Mouse (Mus musculus): ENCODE results near the gene Atp2c2. TPM values are rescaled to one million over a fixed set of nuclear protein-coding genes. Genes with fewer than 3 reads are reported as not detected.

The Atp2c2 gene
- total RNA-seq, 2 experiments from 2014 or later: not detected

DNA sequence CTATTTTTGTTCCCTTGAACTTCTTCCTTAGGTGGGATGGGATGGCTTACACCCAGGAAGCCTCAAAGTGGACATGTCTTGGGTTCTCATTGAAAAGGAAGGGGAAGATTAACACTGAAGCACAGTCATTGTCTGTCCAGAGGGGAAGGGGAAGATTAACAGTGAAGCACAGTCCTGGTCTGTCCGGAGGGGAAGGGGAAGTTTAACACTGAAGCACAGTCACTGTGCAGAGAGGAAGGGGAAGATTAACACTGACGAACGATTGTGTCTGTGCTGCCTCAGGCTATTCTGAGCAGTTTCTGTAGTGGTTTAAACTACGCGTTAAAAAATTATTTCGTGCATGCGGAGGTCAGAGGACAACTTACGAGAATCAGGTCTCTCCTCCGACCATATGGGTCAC lies 7.3 kb downstream of the Atp2c2 start:
- no peak for DNase-seq

- DNase-seq: no peak
Observed at GRCm38 (mm10) chr8:119708471-119708870, 8.7 kb downstream of the Atp2c2 start.

- peak; percentile 47 for DNase-seq
Observed at GRCm38 (mm10) chr8:119708878-119709702, 9.3 kb downstream of the Atp2c2 start.

- DNase-seq: no peak
Observed at GRCm38 (mm10) chr8:119709703-119710093, 9.9 kb downstream of the Atp2c2 start.

- no peak for DNase-seq
Observed at GRCm38 (mm10) chr8:119712226-119712625, 12.4 kb downstream of the Atp2c2 start.

DNA sequence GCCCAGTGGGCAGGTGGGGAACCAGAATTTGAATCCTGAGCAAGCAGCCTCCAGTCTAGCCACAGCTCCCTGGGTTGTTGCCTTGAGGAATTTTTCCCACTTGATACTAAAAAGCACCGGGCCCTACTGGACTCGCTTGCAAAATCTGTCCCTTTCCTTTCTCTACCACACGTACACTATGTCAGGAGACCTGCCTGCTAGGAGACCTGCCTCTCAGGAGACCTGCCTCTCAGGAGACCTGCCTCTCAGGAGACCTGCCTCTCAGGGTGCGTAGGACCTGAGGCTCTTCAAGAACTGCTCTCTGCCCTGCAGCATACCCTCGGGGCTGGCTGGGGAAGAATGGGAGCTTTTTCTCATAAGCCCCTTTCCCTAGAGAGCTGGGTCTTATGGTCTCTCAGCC lies 13.6 kb downstream of the Atp2c2 start:
- no peak for DNase-seq

DNA sequence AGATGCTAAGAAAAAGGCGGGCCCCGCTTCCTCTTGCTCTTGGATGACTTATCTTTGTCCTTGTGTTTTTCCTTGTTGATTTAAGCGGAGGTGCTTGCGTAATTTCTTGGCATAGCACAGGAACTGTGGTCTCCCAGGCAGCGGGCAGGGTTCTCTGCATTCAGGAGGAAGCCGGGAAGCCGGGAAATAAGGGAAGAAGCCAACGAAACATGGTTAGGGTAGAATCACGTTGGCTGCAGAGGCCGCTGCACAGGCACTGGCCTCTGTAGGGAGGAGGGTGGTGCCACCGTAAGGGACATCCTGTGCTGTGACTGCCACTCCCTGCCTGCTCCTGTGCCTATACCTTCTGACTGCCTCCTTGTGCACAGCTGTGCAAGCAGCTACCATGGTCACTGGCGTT lies 15.4 kb downstream of the Atp2c2 start:
- DNase-seq: peak; percentile 34

- DNase-seq: no peak
Observed at GRCm38 (mm10) chr8:119716730-119717299, 17.0 kb downstream of the Atp2c2 start.

GRCm38 (mm10) chr8:119717765-119718164 lies 18.0 kb downstream of the Atp2c2 start:
- DNase-seq: peak; percentile 35

- no peak for DNase-seq
Observed at GRCm38 (mm10) chr8:119719011-119719501, 19.2 kb downstream of the Atp2c2 start.

- DNase-seq: no peak
Observed at GRCm38 (mm10) chr8:119722348-119722747, 22.5 kb downstream of the Atp2c2 start.

- no peak for DNase-seq
Observed at GRCm38 (mm10) chr8:119723676-119724075, 23.9 kb downstream of the Atp2c2 start.

- no peak for DNase-seq
Observed at GRCm38 (mm10) chr8:119724596-119724995, 24.8 kb downstream of the Atp2c2 start.

GRCm38 (mm10) chr8:119727093-119727492 lies 27.3 kb downstream of the Atp2c2 start:
- no peak for DNase-seq

GRCm38 (mm10) chr8:119728351-119728895 lies 28.6 kb downstream of the Atp2c2 start:
- no peak for DNase-seq

GRCm38 (mm10) chr8:119732072-119732471 lies 32.3 kb downstream of the Atp2c2 start:
- no peak for DNase-seq

GRCm38 (mm10) chr8:119736348-119736917 lies 36.6 kb downstream of the Atp2c2 start:
- no peak for DNase-seq

GRCm38 (mm10) chr8:119737093-119737900 lies 37.5 kb downstream of the Atp2c2 start:
- no peak for DNase-seq

GRCm38 (mm10) chr8:119738129-119738907 lies 38.5 kb downstream of the Atp2c2 start:
- DNase-seq: no peak

DNA sequence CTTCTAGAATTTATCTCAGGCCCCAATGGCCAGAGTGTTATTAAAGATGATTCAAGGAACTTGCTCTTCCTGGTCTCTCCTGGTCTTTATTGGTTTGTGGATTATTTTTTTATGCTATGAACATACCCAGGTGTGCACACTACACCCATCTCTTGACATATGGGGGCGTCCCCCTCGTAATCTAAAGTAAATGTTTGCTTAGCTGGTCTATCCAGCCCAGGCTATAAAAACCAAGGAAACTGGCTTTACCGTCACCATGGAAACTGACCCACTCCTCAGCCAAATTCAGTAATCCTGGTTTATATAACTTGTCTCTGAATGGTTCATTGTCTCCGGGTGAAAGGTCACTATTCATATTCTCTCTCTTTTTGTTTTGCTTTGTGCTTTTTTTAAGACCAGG lies 40.8 kb downstream of the Atp2c2 start:
- DNase-seq: no peak

- no peak for DNase-seq
Observed at GRCm38 (mm10) chr8:119742409-119742808, 42.6 kb downstream of the Atp2c2 start.
